Mouse (Mus musculus) stomach, embryonic 14.5 days (tissue): Measurements from ENCODE around the gene Mtmr11. TPM values are rescaled to one million over a fixed set of nuclear protein-coding genes. Genes with fewer than 3 reads are reported as not detected.

Experiments used
- ATAC-seq: fragments of 200-750 bp; cut with Nextera tagmentation; 2 replicates; pipeline ENCODE4 v1.8.0; 2017; ENCODE audit warnings: low read depth, moderate TSS enrichment; ENCODE audit not compliant: insufficient number of reproducible peaks, insufficient read depth, low FRiP score
- H3K27ac ChIP-seq: fragments of 300-500 bp; sonication (generic); 2 replicates; pipeline ENCODE4 v1.5.1; 2014; ENCODE audit warnings: mild to moderate bottlenecking, low read length, moderate library complexity, mixed read lengths
- H3K27me3 ChIP-seq: fragments of 300-500 bp; sonication (generic); 2 replicates; pipeline ENCODE4 v1.6.1; 2014; ENCODE audit warnings: low read length, control low read depth, mixed read lengths; ENCODE audit not compliant: control insufficient read depth, insufficient read depth
- H3K36me3 ChIP-seq: fragments of 300-500 bp; sonication (generic); 2 replicates; pipeline ENCODE4 v1.6.1; 2014; ENCODE audit warnings: mild to moderate bottlenecking, control low read depth, low read length, moderate library complexity, mixed read lengths; ENCODE audit not compliant: control insufficient read depth, insufficient read depth
- H3K4me1 ChIP-seq: fragments of 300-500 bp; sonication (generic); 2 replicates; pipeline ENCODE4 v1.6.1; 2014; ENCODE audit warnings: low read length, control low read depth, mixed read lengths; ENCODE audit not compliant: control insufficient read depth, insufficient read depth
- H3K4me2 ChIP-seq: fragments of 300-500 bp; sonication (generic); replicated peaks from 2 replicates; pipeline ENCODE4 v1.6.1; 2014; ENCODE audit warnings: low read depth, low read length, control low read depth
- H3K4me3 ChIP-seq: fragments of 300-500 bp; sonication (generic); 2 replicates; pipeline ENCODE4 v1.5.1; 2014; ENCODE audit warnings: low read depth, low read length, control low read depth
- H3K9ac ChIP-seq: fragments of 300-500 bp; sonication (generic); replicated peaks from 2 replicates; pipeline ENCODE4 v1.6.1; 2014; ENCODE audit warnings: low read depth, mild to moderate bottlenecking, control low read depth, low read length, moderate library complexity, mixed read lengths
- H3K9me3 ChIP-seq: fragments of 300-500 bp; sonication (generic); 2 replicates; pipeline ENCODE4 v1.6.1; 2016; ENCODE audit warnings: low read depth, low read length, control low read depth; ENCODE audit not compliant: control insufficient read depth
- WGBS: fragments of 180-500 bp; shearing (Covaris S2); extraction: QIAGEN DNeasy Blood & Tissue Kit; methylation state at CpG from one replicate; pipeline ENCODE4 v1.1.7; 2014; 5-methylcytosine and 5-hydroxymethylcytosine counted together
- polyA plus RNA-seq: library from polyadenylated mRNA; unstranded; fragments of >200 nt; fragmentation: Nextera tagmentation; extraction: Ambion mirVana; gene quantifications from 2 replicates; pipeline ENCODE4 v1.2.1, GENCODE M21; 2014

Mtmr11 gene
- 20.8 and 24.6 TPM in 2 replicates for polyA plus RNA-seq

DNA sequence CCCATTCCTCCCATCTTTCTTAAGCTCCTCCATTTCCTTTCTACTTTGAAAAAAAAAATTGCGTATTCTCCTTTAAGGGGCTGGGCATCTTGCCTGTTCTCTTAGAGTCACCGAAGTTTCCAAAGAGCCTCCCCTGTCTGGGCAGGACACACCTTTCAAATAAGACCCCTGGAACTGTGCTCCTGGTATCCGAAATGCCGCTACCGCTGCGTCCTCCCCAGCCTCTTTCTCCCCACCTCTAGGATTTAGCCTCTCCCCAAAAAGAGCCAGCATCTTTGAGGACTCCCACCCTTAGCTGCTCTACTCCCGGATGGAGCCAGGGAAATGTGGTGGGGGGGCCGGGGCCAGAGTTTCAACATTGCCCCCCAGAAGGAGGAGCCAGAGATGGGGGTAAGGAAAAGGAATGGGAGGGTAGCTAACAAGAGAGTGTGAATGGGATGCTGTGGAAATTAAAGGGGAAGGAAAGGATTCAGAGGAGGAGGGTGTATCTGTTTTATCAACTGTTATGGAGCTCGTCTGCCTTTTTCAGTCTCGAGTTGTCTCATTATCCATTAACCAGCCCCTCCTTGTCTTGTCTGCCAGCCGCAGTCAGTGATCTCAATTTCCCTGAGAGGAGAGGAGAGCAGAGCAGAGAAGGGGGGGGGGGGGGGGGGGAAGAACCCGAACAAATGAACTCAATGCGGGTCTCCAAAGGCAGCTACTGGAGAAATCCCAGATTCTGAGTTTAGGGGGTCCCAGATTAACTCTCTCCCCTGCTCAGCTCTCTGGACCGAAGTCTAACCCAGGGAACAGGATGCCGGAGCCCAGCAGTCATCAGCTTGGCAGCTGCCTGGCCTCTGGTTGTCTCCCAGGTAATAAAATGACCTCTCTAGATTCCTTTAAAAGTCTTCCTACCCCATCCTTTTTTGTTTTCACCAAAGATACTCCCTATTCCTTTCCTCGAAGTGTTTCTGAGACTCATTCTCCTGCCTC, at the start of gene Mtmr11:
Gene Mtmr11 (plus strand): TSS at position 136 of the 972 bp plus-strand sequence.
- peaks cover 21% of the 10 kb centered on the region for H3K4me1 ChIP-seq
- H3K36me3 ChIP-seq = no peaks in the 10 kb centered on the region
- H3K9ac ChIP-seq = peak within 1 kb of the TSS; percentile 55

DNA sequence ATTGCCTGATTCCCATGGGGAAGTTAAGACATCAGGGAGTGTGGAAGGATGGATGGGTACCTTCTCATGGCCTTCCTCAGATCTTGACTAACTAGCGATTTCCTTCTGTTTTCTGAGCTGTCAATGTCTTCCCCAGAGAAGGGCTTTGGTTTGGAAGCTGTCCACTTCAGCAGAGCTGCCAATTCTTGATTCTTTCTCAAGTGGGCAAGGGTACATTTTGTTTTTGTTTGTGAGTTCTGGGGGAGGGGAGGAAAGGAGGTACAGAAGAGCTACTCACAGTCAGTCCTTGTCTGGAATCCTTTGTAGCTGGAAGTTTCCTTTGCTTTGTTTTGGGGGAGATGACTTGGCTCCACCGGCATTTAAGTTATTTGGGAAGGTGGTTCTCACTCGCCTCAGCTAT, 48.6 kb upstream of the Mtmr11 start:
- Histone ChIP-seq H3K9me3 (no peaks in the 10 kb centered on the region), H3K36me3 (no peaks in the 10 kb centered on the region), H3K27ac (no peak overlapping the region), H3K4me3 (no peak overlapping the region), H3K4me1 (no peaks in the 10 kb centered on the region), H3K9ac (no peak overlapping the region), H3K4me2 (no peak overlapping the region), H3K27me3 (no peaks in the 10 kb centered on the region)
- ATAC-seq = no peak
- 55% methylated on average over 3 of the region's 3 CpGs for WGBS

More for the DNA sequence above, at the start of gene Mtmr11:
- Histone ChIP-seq H3K27ac (peak within 1 kb of the TSS; percentile 85), H3K27me3 (no peaks in the 10 kb centered on the region), H3K9me3 (no peaks in the 10 kb centered on the region), H3K4me2 (peak within 1 kb of the TSS; percentile 92), H3K4me3 (peak within 1 kb of the TSS; percentile 49)
- WGBS = 3% methylated on average over 16 of the region's 16 CpGs
- 0 out of 2 replicates have a peak, but pooled peaks have one; percentile 5 for ATAC-seq

DNA sequence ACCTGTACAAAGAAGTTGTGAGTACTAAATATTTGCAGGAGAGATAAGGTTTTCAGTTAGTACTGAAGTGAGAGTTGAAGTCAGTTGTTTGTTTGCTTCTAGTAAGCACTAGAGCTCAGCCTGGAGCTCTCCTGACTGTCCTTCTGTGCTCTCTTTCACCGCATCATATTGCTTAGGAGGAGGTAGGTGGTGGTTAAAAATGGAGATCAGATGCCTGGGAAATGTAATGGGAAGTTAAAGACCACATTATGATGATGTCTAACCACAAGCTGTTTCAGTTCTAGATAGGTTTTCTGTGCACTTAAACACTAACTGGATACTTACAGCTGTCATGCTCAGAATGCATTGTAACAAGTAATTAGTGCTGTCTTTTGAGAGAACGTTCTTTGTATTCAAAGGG, 43.7 kb upstream of the Mtmr11 start:
- H3K27me3 ChIP-seq = no peaks in the 10 kb centered on the region
- no peak overlapping the region for H3K9ac ChIP-seq
- H3K36me3 ChIP-seq = no peaks in the 10 kb centered on the region
- H3K9me3 ChIP-seq = no peaks in the 10 kb centered on the region
- H3K27ac ChIP-seq = no peak overlapping the region
- WGBS = 73% methylated on average over 2 of the region's 2 CpGs
- H3K4me3 ChIP-seq = no peak overlapping the region
- H3K4me2 ChIP-seq = no peak overlapping the region
- ATAC-seq = no peak
- no peaks in the 10 kb centered on the region for H3K4me1 ChIP-seq

DNA sequence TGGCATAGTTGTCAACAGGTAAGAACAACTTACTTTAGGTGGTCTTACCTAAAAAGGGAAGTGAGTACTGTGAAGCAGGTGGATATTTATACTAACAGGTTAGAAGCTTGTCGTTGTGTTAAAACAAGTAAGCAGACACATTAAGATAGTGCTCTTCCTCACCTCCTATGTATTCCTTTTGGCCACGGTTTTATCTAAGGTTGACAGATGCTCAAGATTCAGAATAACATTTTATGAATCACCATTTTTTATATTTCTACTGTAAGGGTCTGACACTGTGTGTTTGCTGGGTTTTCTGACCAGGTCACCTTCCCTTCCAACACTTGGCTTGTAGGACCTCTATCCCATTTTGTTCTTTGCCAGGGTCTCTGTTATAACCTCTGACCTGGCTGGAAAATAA, 43.1 kb upstream of the Mtmr11 start:
- H3K4me2 ChIP-seq = no peak overlapping the region
- no peaks in the 10 kb centered on the region for H3K9me3 ChIP-seq
- 89% methylated on average over 2 of the region's 2 CpGs for WGBS
- H3K4me1 ChIP-seq = no peaks in the 10 kb centered on the region
- no peaks in the 10 kb centered on the region for H3K27me3 ChIP-seq
- ATAC-seq = no peak
- H3K4me3 ChIP-seq = no peak overlapping the region
- no peak overlapping the region for H3K9ac ChIP-seq
- no peak overlapping the region for H3K27ac ChIP-seq
- no peaks in the 10 kb centered on the region for H3K36me3 ChIP-seq

DNA sequence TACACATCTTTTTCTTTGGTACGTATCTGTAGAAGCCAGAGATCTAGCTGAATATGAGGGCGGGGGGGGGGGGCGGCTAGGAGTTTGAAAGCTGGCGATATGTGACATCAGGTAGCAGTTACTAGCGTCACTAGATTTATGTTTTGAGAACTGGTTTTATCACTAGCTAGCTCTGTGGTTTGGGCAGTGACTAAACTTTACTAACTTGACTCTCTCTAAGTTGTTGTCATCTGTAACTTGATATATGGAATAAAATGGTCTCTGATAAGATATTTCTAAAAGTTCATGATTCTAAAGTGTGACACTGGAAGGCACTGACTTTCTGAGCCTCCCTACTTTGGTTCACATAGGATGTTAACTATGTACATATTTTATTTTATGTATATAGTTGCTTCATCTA, 37.6 kb upstream of the Mtmr11 start:
- H3K27me3 ChIP-seq = no peaks in the 10 kb centered on the region
- no peak overlapping the region for H3K27ac ChIP-seq
- WGBS = 81% methylated on average over 5 of the region's 5 CpGs
- H3K4me3 ChIP-seq = no peak overlapping the region
- no peak for ATAC-seq
- H3K9me3 ChIP-seq = no peaks in the 10 kb centered on the region
- H3K4me2 ChIP-seq = no peak overlapping the region
- H3K4me1 ChIP-seq = no peaks in the 10 kb centered on the region
- H3K36me3 ChIP-seq = no peaks in the 10 kb centered on the region
- H3K9ac ChIP-seq = no peak overlapping the region

DNA sequence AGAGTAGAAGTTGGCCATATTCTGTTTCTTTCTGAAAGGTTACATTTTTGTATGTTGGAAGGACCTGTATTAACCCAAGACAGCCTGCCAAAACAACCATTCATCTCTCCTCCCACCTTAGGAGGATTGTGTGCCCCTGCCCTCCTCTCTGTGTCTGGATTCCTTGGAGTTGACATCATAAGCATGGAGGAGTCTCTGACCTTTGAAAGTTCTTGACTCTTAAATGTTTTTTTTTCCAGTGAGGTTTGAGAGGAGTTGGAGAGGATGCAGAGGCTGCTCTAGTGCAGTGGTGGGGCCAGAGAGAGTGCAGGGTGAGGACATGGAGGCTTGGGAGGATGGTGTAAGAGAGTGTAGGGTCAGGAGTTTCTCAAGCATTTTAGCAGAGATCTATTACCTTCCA, 33.7 kb upstream of the Mtmr11 start:
- Histone ChIP-seq H3K9ac (no peak overlapping the region), H3K27me3 (no peaks in the 10 kb centered on the region), H3K4me1 (no peaks in the 10 kb centered on the region), H3K27ac (no peak overlapping the region), H3K4me2 (no peak overlapping the region), H3K4me3 (no peak overlapping the region), H3K36me3 (no peaks in the 10 kb centered on the region), H3K9me3 (no peaks in the 10 kb centered on the region)
- ATAC-seq = no peak

DNA sequence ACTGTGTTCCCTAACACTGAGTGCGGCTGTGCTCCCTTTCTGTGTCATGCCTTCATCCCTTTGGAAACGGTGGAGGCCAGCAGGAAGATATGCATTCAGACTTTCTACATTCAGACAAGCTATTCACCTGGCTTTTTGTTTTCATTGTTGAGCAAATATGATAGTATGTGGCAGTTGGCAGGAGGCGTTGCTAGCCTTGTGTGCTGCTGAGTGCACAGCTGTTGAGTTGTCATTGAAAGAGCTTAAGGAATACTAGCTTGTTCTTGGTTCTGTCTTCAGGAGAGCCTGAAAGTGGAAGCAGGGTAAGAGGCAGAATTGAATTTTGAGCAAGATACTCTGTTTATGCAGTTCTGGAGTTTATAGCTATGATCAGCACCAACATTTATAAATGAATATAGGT, 29.3 kb upstream of the Mtmr11 start:
- no peaks in the 10 kb centered on the region for H3K9me3 ChIP-seq
- H3K4me3 ChIP-seq = no peak overlapping the region
- ATAC-seq = no peak
- no peaks in the 10 kb centered on the region for H3K36me3 ChIP-seq
- no peaks in the 10 kb centered on the region for H3K4me1 ChIP-seq
- no peak overlapping the region for H3K9ac ChIP-seq
- no peaks in the 10 kb centered on the region for H3K27me3 ChIP-seq
- 68% methylated on average over 3 of the region's 3 CpGs for WGBS
- no peak overlapping the region for H3K4me2 ChIP-seq
- no peak overlapping the region for H3K27ac ChIP-seq

DNA sequence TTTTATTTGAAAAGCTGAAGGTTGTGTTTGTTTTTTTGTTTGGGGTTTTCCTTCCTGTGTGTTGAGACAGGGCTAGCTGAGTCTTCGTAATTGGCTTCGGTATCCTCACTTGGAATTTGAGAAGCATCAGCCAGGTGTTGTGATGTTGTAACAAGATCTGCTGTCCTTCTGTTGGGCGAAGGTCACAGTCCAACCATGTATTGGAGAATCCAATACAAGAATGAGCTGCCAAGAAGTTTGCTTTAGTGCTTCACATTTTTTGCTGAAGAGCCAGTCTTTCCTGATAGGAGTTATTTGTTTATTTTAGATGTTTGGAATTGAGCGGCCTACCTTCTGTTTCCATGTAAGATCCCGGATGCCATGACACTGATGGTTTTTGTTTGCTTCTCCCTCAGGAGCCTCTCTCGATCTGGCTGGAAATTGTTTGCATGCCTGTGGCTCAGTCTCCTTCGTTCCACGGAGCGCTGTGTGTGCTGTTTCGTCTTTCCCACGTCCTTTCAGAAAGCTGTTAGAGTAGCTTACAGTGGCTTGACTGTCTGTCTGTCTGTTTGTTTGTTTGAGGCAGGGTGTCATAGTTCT, 28.4 kb upstream of the Mtmr11 start:
- no peaks in the 10 kb centered on the region for H3K36me3 ChIP-seq
- no peak for ATAC-seq
- H3K27ac ChIP-seq = no peak overlapping the region
- 42% methylated on average over 11 of the region's 11 CpGs for WGBS
- no peaks in the 10 kb centered on the region for H3K9me3 ChIP-seq
- no peak overlapping the region for H3K9ac ChIP-seq
- H3K4me1 ChIP-seq = no peaks in the 10 kb centered on the region
- no peaks in the 10 kb centered on the region for H3K27me3 ChIP-seq
- H3K4me2 ChIP-seq = no peak overlapping the region
- H3K4me3 ChIP-seq = no peak overlapping the region
